Mouse (Mus musculus) left cerebral cortex, adult 2 months (tissue): ENCODE data around the gene N4bp2l2. TPM values are rescaled to one million over a fixed set of nuclear protein-coding genes. Genes with fewer than 3 reads are reported as not detected.
A peak's percentile ranks its signal among the peaks of the same experiment; 100 is the strongest.
"Not testable (repeated sequence)": the region's sequence is repeated elsewhere in the genome, so short reads cannot be mapped to it uniquely, and the experiment has no call there.

ENCODE experiments used
- DNase-seq, 2 experiments: peaks; one replicate each; pipeline ENCODE4 v3.0.0; 2021 to 2022; ENCODE audit warnings: low spot score in 2 of 2, mixed read lengths in 1 of 2; ENCODE audit errors: extremely low spot score in 1 of 2
- H3K27ac ChIP-seq: fragments of 200-600 bp; 2 replicates; pipeline ENCODE4 v1.8.1; 2022
- H3K4me3 ChIP-seq: fragments of 200-600 bp; 2 replicates; pipeline ENCODE4 v1.8.1; 2022
- CTCF ChIP-seq: fragments of 200-600 bp; IDR thresholded peaks from 2 replicates; pipeline ENCODE4 v1.8.1; 2022; ENCODE audit warnings: antibody characterized with exemption, mild to moderate bottlenecking, moderate library complexity
- intact Hi-C: fragments of 180-260 bp; cut with DNase I; formaldehyde crosslinking; loops from one replicate; pipeline ENCODE4 v1.15.1; 2025
- long read RNA-seq, 2 experiments: library from polyadenylated mRNA; stranded (forward); transcript quantifications; one replicate each; pipeline ENCODE4 v2.0.0; 2021; ENCODE audit warnings: borderline mapping rate in 2 of 2
- total RNA-seq, 2 experiments: library from RNA; stranded (reverse); gene quantifications; 2 replicates each; pipeline ENCODE4 v1.2.3; 2021

N4bp2l2 gene
- 10 to 100 TPM; 86.3 to 93.6 TPM for total RNA-seq
- long read RNA-seq, experiment 1, full-length matches to known transcripts, result 5 of 19 reads
- long read RNA-seq, experiment 1, partial matches to known transcripts, result 2 of 19 reads
- long read RNA-seq, experiment 1, other reads (novel, unspliced or antisense), result 12 of 19 reads
- long read RNA-seq, experiment 2, full-length matches to known transcripts, result 4 of 10 reads
- long read RNA-seq, experiment 2, partial matches to known transcripts, result 0 of 10 reads
- long read RNA-seq, experiment 2, other reads (novel, unspliced or antisense), result 6 of 10 reads

DNA sequence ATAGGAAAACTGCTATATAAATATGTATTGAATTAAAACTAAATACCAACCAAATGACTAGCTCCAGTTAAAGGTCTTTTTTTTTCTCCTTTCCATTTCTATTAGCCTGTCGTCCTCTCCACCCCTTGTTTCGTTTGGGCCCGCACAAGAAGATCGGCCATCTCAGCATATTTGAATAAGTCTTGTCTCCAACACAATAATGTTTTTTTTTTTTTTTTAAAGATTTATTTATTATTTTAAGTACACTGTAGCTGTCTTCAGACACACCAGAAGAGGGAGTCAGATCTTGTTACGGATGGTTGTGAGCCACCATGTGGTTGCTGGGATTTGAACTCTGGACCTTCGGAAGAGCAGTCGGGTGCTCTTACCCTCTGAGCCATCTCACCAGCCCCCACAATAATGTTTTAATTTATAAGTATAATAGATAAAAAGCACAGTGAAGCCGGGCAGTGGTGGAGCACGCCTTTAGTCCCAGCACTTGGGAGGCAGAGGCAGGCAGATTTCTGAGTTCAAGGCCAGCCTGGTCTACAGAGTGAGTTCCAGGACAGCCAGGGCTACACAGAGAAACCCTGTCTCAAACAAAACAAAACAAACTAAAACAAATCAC lies at the start of gene N4bp2l2:
Gene N4bp2l2 (minus strand): TSS at position 51 of the 607 bp plus-strand sequence.
- Histone ChIP-seq H3K4me3 (peak within 1 kb of the TSS; percentile 94), H3K27ac (peak within 1 kb of the TSS; percentile 92)
- DNase-seq, result not testable (repeated sequence)
- intact Hi-C loops, result loop anchor here (5.0 to 10.0 kb wide), 2 partner anchors 221 to 499 kb away; no protein-coding TSS in a partner anchor

- Histone ChIP-seq H3K27ac (no peak overlapping the region), H3K4me3 (no peak overlapping the region)
- intact Hi-C loops, result no loop called here
- DNase-seq, result no peak
- TF ChIP-seq CTCF, result no peak
These were observed 47.4 kb upstream of the N4bp2l2 start for GRCm38 (mm10) chr5:150713431-150713830.

DNA sequence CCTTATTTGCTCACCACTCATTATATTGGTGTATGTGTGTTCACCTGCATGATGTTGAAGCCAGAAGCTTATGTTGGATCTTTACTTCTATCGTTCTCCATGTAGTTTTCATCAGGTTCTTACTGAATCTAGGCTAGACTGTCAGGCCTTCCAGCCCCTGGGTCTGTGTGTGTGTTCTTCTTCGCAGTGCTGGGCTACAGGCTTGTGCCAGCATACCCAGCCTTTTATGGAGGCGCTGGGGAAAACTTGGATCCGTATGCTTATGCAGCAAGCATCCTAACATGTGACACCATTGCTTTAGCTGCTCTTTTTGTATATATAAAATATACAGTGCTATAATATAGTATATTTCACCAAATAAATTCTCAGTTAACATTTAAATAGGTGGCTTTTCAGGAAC lies 45.5 kb upstream of the N4bp2l2 start:
- Histone ChIP-seq H3K27ac (no peak overlapping the region), H3K4me3 (no peak overlapping the region)
- no peak for DNase-seq
- TF ChIP-seq CTCF, result no peak
- intact Hi-C loops, result no loop called here

DNA sequence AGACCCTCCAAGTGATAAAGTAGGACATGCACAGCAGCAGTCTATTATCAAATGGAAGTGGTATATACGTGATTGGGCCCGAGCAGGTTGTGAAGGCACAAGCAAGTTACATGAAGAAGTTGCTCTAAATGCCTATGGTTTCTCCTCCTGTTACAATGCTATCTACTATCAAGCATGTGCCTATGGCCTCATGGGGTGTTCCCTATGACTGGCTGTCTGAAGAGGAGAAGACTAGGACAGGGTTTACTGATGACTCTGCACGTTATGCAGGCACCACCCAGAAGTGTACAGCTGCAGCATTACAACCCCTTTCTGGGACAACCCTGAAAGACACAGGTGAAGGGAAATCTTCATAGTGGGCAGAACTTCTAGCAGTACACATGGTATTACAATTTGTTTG lies 41.2 kb upstream of the N4bp2l2 start:
- H3K27ac ChIP-seq, intact Hi-C loops, DNase-seq, H3K4me3 ChIP-seq: not testable (repeated sequence)

DNA sequence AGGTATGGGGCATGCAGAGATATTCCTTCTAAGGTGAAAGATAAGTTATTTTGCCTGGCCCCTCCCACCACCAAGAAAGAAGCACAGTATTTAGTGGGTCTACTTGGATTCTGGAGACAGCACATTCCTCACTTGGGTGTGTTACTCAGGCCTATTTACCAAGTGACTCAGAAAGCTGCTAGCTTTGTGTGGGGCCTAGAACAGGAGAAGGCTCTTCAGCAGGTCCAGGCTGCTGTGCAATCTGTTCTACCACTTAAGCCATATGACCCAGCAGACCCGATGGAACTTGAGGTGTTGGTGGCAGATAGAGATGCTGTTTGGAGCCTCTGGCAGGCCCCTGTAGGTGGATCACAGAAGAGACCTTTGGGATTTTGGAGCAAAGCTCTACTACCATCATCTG lies 40.7 kb upstream of the N4bp2l2 start:
- H3K4me3 ChIP-seq, intact Hi-C loops, DNase-seq, H3K27ac ChIP-seq: not testable (repeated sequence)

DNA sequence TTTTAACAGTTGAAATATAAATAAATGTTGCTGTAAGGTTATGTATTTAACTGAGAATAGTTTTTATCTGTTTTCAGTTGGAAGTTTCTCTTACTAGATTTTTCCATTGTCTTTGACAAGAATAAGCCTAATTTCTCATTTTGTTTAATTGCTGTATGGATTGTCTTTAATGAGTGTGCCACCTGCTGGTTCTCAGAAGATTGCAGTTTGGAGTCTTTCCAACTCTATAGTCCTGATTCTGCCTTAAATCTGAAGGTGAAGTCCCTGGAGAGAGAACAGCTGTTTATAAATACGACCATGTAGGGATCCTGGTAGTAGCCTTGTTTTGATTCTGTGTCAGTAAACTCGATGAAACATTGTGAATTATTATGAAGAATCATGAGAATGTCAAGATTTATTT lies 36.7 kb upstream of the N4bp2l2 start:
- TF ChIP-seq CTCF, result peak; percentile 77
- DNase-seq, result peak; percentile 36 to 45
- Histone ChIP-seq H3K4me3 (no peak overlapping the region), H3K27ac (no peak overlapping the region)
- intact Hi-C loops, result loop anchor here (1.0 kb wide), 1 partner anchor 29 kb away; the partner anchor contains the start of gene Pds5b

DNA sequence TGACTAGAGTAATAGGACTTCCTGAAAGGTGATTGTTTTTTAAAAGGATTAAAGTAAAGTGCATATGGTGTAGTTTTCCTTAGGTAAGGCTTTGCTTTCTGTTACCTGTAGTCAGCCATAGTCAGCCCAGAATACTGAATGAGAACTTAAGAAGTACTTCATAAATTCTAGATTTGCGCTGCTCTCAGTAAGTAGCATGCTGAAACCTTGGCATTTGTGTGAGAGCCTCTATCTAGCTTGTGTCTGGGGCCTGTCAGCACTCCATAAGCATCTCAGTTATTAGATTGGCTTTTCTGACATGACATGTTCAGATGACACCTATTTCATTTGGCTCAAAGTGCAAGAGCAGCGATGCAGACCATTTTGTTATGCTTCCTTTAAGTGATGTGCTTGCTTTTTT lies 27.3 kb upstream of the N4bp2l2 start:
- Histone ChIP-seq H3K4me3 (no peak overlapping the region), H3K27ac (no peak overlapping the region)
- DNase-seq, result no peak
- TF ChIP-seq CTCF, result no peak
- intact Hi-C loops, result no loop called here

DNA sequence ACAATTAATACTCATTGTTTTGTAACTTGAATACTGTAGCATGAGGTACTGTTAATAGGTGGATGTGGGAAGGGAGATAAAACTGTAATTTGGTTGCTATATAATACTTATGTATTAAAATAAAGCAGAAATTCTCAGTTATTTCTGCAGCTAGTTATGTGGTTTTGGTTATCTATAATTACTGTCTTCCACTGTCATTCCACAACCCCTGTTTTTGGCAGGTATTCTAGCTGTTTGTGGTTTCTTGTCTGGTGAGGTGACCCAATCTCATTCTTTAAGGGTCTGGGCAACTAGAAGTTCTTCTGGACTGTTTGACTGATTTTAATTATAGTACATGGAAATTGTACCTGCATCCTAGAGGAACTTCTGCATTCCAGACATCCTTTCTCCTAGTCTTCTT lies 24.7 kb upstream of the N4bp2l2 start:
- DNase-seq, result no peak
- intact Hi-C loops, result no loop called here
- Histone ChIP-seq H3K27ac (no peak overlapping the region), H3K4me3 (no peak overlapping the region)
- TF ChIP-seq CTCF, result no peak

DNA sequence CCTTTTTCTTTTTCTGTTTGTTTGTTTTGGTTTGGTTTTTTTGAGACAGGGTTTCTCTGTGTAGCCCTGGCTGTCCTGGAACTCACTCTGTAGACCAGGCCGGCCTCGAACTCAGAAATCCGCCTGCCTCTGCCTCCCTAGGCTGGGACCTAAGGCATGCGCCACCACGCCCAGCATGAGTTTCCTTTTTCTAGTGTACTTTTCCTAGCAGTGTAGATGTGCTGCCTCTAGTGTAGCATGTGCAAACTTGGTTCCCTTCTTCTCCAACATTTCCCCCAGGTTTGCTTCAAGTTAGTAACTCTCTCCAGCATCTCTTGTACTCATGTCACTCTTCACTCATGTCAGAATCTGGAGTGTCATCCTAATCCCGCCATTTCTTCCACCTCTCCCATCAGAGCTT lies 16.9 kb upstream of the N4bp2l2 start:
- intact Hi-C loops, DNase-seq, H3K27ac ChIP-seq, H3K4me3 ChIP-seq: not testable (repeated sequence)

DNA sequence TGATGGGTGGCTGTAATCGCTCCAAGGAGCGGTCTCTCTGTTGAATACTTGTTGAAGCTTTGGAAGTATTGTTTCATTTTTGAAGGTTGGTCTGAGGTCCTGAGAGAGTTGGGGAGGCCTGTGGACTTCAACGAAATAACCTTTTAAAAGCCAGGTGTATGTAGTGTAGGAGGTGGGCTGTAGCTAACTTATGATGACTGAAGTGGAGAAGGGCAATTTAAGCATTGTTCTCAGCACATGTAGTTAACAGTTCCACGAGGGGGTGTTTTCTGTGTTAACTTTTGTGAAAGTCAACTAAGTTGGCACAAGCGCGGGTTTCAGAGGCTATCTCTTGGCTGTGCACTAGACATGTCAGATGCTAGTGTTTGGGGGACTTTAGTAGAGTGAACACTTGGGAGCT lies 8.9 kb upstream of the N4bp2l2 start:
- DNase-seq, result no peak
- Histone ChIP-seq H3K27ac (no peak overlapping the region), H3K4me3 (peak overlapping the region; percentile 71)
- intact Hi-C loops, result loop anchor here (5.0 to 10.0 kb wide), 3 partner anchors 42 to 440 kb away; no protein-coding TSS in a partner anchor
- no peak for TF ChIP-seq CTCF

GRCm38 (mm10) chr5:150673880-150674621 lies 8.1 kb upstream of the N4bp2l2 start:
- TF ChIP-seq CTCF, result no peak
- peak overlapping the region; percentile 71 for H3K4me3 ChIP-seq
- intact Hi-C loops, result loop anchor here (1.0 to 10.0 kb wide), 5 partner anchors 28 to 694 kb away; no protein-coding TSS in a partner anchor
- peak overlapping the region; percentile 90 for H3K27ac ChIP-seq
- peak; percentile 18 to 20 for DNase-seq
